Mouse (Mus musculus) CD8-positive naive resting alpha-beta T cell, adult 2 months (primary cell): ENCODE results near the gene Plpp3.

ENCODE experiments used
- DNase-seq, 2 experiments: peaks; one replicate each; pipeline ENCODE4 v3.0.0; 2022; ENCODE audit warnings: low read depth in 2 of 2, low spot score in 2 of 2

The Plpp3 gene

DNA sequence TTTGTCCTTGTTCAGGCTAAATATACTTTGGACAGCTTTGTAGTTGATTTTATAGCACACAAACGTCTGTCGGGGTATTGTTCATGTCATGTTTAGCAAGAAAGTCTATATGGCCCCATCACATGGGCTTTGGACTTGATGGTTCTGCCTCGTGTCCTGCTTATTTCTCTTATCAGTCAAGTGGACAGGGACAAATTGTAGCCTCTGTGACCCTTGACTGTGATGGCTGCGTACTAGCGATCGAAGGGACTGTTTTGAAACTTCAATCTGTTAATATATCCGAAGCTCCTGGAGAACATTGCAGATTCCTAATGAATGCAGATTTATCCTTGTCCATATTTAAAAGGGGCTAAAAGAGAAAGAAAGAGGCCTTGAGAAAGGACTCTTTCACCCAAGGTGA, 30.7 kb downstream of the Plpp3 start:
- DNase-seq, result no peak

DNA sequence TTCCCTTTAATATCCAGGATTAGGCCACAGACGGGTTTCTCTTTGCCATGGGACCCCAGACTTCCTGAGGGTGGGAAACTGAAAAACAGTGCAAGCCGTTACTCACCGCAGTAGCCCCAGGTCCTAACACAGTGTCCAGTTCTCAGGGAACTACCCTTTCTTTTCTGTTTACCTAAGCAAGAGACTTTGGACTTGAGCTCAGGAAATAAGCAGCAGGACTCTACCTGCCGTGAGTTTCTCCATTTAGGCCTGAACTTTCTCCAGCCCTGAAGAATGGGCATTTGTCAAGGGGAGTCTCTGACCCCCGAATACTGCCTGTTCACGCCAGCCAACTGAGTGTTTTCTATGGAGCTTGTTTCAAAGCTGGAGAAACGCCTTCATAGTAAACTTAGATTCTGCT, 31.7 kb downstream of the Plpp3 start:
- DNase-seq, result no peak

DNA sequence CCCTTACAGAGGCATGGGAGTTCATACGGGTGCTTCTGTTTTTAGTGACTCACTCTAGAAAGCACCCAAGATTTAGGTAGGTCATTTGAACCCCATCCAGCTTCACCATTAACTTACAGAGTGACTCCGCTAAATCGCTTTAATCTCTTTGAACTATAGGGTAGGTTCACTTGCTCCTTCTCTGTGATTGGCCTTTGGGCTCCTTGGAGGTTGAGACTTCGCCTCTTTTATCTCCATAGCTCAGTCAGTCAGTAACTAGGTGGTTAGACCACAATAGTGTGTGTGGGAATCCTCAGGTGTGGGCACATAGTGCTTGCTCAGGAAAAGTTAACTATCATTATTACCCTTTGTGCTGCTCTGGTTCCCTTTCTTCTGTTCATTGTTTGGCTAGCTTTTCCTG, 33.7 kb downstream of the Plpp3 start:
- no peak for DNase-seq

DNA sequence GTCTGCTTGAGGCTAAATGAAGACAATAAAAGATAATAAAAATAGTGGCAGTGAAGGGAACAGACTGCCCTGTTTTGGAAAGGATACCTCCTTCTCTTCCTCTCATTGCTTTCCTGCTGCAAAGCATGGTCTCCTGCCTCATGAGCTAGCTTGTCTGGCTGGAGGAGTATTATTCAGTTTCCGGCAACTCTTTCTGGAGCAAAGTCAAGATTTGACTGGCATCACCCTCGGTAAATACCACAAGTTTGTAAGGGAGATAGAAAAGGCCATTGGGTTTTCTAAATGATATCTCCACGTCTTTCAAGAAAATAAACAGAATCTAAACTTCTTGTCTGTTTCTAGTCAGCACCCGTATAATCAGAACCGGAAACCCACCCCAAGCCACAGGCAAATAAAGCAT, 34.4 kb downstream of the Plpp3 start:
- DNase-seq, result no peak

DNA sequence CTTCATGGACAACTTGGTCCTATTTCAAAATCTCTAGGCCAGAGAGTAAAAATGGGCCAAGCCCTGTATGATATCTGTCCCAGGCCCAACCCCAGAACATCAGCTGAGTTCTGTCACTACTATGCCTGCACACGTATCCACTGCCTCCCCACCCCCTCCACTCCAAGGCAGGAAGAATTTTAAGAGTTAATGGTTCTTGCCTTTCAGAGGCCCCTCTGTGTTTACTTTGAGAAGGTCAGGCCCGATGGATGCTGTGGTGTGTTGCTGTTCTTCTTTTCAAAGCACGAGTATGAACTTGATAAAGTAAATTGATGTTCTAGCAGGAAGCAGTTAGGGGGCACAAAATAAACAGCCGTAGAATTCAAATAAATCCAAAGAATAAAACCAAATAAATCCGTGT, 35.5 kb downstream of the Plpp3 start:
- no peak for DNase-seq

DNA sequence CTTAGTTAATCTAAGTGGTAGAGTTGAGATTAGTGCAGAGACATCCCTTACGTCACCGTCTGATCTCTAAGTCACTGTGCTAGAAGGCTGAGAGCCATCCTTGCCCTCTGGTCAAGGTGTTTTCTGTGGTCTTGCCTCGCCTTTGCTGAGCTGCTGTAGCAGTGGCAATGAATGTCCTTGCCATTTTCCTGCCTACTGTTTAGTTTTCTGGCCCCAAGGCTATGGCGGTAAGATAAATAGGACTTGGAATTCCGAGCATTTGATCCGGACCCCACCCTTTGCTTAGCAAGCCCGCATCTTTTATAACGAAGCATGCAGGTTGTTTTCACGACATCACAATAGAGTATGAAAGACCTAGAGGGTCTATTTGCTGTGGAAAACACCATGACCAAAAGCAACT, 38.1 kb downstream of the Plpp3 start:
- DNase-seq, result no peak

DNA sequence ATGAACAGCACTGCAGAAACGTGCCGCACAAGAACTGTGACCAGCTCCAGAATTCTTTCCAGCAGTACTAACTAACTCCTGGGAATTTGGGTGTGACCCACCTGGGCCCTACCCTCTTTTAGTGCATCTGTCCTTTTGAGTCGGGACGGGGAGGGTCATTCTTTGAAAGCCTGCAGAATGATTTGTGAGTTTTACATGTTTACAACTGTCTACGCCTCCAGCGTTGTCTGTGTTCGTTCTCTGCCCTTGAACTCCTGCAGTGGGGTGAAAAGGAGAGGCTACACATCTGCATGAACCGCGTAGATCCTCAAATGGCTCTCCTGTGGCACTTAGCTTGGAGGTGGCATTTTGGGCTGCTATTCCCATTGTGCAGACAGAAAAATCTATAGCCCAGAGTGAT, 39.0 kb downstream of the Plpp3 start:
- no peak for DNase-seq

DNA sequence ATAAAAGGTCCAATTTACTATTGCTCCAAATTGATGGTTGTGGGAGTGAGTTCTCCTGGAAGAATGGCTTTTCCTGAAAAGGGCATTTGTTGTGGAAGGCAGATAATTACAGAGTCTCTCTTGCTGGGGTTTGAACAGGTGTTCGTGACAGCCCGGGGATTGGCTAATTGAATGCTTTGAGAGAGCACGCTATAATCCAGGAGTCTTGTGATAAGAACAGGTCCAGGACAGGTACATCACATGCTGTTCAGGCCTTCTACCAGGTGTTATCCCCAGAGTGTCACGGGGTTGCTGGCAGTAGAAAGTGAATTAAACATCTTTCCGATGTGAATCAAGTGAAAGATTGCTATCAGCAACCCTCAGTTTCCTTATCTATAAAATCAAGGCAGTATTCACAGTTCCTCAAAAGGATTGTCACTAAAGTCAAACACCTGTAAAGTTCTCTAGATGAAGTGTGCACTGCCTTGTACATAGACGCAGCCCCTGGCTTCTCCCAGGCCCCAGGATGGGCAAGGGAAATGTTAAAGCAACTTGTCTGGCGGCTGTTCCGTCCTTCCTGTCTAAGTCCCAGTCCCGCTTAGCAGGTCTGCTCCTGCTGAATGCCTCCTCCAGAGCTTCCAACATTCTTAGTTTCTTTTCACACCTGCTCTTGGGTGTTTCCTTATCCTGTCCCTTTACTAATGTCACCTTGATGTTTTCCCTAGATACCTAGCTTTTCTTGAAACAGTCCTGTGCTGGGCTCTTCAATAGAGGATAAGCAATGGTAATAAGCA, 40.0 kb downstream of the Plpp3 start:
- DNase-seq, result no peak

DNA sequence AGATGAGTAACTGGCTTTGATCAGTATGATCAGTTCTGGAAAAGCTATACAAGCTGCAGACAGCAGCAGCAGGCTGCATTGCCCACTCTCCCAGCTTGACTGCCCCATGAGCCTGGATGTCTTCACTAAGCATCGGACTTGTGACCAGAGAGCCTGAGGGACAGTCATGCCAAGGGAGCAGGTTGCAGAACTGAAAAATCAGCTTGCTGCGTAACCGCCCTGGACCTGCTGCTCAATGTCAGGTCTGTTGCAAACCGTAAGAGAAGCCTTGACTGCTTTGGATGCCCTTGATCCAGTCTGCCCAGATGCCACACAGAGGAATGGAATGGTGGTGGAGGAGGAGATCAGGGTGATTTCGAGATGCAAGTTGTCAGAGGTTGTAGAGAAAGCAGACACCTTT, 41.5 kb downstream of the Plpp3 start:
- no peak for DNase-seq

DNA sequence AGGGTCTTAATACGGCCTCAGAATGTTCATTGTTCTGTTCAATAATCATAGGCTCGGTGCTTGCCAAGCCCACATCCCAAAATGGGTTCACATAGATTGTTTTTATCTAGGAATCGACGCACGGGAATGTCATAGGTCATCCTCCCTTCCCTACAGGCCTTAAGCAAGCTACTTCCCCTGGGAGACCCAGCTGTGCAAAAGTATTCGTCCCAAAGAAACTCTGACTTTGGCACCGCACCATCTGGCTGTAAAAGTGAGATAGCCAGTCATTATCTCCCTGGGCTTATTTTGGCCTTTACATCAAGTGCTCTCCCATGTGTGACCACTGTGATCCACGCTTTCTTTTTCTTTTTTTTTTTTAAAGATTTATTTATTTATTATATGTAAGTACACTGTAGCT, 42.2 kb downstream of the Plpp3 start:
- DNase-seq, result no peak

DNA sequence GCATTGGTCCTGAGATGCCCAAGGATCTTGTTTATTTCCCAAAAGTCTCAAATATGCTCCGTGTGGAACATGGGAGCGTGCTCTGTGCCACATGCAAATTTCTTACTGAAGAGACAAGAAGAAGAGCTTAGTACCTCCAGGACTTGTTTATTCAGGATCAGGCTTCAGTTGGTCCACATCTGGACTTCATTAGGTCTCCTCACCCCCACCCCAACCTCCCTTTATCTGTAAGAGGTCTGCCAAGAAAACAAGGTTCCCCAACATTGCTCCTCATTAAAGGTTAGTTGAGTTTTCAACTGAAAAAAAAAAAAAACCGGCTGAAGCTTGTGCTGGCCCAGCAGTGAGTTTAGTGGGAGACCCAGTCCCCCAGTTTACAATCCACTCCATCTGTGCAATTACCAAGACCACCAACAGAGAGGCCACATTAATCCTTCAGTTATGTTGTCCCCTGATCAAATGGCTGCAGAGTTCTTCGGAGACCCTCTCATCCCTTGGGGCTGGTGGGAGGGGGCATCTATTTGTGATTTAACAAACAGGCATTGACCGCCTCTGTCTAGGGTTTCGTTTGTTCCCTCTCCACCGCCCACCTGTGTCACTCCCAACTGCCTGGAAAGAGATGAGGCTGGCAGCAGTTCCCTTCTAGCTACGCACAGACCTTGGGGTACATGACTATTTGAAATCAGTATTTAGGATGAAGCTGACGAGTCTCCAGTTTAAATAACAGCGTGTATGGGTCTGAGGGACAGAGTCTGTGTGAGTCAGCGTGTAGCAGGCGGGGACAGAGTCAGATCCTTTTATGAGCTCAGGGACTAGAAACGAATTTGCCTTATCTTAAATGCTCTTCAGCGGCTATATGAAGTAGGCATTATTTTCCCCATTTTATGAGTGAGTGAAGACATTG, 43.7 kb downstream of the Plpp3 start:
- no peak for DNase-seq

DNA sequence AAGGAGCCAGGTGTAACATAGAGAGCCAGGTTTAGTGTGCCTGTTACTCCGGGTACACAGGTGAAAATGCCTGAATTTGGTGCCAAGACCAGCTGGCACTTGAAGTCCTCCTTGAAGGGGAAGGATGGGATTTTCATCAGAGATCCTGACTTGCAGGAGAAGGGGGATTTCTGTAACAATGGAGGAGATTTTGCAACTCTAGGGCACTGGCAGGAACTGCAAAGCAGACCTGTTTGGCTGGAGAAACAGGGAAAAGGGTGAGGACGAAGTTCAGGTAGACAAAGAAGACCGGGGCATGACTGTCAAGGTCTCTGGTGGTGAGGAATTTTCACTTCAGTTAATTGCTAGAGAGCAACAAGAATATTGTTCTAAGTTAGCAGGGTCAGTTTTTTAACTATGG, 45.3 kb downstream of the Plpp3 start:
- no peak for DNase-seq

DNA sequence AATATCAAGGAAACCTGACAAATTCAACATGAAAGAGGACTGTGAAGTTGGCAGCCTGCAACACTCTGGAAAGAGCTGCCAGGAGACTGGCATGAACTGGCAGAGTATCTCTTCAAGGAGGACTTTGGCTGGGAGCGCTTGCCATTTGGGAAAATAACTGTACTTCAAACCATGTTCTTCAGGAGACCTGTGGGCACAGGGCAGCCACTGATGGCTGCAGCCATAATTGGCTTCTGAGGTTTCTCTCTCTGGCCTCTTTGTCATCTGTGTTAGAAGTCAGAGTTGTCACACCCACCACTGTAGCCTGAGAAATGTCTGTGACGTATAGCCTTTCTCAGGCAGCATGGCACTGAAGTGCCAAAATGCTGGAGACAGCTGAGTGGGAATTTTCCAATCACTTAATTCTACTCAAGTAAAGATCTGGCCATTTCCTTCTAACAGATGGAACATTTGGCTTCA, 46.2 kb downstream of the Plpp3 start:
- no peak for DNase-seq

DNA sequence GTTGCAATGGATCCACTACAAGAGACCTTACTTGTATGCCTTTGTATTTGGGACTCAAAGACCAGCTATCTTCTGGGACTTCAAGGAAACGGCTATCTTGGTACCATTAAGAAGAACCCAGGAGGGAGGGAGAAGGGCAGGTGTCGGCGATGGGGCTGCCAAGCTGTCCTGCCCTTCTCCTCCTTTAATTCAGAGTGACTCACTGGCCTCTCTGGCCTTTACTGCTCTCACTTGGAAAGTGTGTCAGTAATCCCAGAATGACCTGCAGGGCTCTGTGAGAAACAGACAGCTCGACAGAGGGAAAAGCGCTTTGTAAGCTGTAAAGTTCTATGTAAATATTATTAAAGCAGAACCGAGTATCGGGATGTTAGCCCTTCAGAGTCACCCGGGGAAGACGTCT, 46.9 kb downstream of the Plpp3 start:
- no peak for DNase-seq

DNA sequence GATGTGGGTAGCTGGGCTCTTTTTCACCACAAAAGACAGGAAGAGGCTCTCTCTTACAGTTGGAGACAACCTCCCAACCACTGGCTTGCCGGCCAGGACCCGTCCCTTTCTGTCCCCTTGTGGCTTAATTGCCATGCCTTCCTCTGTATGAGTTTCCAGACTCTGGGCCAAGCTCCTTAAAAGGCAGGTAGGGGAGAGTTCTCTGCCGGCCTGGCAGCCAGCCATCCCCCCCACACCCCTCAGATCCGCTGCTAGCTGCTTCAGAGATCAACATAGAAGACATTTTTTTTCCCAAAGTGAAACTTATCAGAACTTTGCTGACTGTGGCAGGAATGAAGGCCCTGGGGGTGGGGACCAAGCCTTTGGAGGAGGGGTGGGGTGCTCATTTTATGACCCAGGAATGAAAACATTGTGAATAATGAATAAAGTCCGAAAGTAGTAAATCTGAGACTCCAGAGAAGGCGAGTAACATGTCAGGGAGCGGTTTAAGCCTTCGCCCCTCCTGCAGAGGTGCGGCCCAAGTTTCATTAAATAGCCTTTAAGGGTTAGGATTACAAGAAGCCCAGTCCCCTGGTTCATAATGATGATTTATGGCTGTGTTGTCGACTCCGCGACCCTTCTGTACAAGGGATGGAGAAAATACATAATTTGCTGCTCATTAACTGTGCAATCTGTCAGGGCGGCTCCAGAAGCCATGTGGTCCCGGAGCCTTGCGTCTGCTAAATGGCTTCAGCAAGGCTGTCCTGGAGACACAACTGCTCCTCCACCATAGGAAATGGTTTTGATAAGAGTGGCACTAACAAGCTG, 48.1 kb downstream of the Plpp3 start:
- DNase-seq, result no peak

DNA sequence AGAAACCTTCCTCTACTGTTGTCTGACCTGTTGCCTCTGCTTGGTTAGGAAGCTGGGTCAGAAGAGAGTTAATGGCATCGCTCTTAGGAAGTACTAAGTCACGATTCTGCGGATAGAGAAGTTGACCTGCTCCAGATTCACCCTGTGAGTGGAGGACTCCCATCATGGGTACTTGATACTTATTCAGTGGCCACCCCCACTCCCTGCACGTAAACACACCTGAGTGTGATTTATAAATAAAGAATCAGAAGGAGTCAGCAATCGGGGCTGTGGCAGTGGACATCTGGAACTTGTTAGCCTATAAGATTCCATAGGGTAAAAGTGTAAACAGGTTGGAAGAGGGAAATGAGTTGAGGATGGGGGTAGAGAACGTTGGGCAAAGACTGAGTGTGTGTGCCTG, 49.0 kb downstream of the Plpp3 start:
- no peak for DNase-seq

DNA sequence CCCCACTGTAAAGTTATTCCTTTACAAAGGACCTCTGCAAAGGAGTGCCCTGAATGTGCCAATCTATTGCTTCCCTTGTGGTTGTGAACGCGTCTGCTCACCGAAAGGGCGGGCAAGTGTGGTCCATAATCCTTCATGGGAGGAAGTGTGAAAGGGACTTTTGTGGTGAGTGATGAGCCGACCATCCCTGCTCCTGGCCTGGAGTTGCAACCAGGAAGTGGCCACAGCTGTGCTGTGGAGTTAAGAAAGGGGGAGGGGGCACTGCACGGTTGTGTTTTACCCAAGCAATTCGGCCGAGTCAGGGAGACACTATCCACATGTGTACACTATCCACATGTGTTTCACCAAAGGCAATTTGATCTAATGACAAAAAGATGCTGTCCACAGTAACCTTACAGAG, 49.8 kb downstream of the Plpp3 start:
- no peak for DNase-seq

DNA sequence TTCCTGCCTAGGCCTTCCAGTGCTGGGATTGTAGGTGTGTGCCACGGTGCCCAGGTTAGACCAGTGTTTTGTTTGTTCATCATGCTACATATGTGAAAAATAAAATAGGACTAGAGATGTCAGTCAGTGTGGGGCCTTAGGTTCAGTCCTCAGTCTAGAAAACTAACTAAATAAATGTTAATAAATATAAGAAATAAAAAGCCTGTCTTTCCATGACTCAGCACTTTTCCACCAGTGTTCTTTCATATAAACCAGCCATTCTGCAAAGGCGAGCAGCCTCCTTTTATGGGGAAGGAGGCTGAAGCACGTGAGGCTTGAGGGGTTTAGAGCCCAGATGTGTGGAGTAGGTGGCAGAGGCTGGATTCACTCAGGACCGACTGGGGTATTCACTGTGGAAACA, 50.5 kb downstream of the Plpp3 start:
- no peak for DNase-seq

DNA sequence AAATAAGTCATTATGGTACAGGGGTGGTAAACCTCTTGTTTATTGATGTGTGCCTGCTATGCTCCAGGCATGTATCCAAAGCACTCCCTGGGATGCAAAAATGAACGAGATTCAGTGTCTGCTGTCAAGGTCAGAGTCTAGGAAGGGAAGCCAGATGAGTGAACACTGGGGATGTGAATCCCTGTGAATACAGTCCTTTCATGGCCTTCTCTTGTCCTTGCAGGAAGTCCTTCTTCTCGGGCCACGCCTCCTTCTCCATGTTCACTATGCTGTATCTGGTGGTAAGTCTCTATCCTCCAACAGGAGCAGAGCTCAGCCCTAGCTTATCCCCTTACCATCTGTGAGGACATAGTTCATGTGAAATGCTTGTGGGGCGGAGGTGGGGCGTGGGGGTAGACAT, 51.8 kb downstream of the Plpp3 start:
- no peak for DNase-seq

DNA sequence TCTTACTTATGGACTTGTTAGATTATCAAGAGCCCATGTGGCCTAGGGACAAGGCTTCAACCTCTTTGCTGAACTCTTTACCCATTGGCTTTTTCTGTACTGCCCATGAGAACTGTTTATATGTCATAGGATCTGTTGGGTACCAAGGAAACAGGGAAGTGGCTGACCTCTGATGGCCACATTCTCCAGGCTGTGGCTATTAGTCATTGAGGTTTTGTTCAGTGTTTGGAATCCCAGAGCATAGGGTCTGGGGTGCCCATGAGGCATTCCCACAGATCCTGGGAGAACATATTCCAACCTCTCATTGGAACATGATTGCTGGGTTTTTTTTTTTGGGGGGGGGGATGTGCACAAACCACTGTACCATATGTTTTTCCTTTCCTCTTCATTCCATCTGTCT, 56.2 kb downstream of the Plpp3 start:
- no peak for DNase-seq

DNA sequence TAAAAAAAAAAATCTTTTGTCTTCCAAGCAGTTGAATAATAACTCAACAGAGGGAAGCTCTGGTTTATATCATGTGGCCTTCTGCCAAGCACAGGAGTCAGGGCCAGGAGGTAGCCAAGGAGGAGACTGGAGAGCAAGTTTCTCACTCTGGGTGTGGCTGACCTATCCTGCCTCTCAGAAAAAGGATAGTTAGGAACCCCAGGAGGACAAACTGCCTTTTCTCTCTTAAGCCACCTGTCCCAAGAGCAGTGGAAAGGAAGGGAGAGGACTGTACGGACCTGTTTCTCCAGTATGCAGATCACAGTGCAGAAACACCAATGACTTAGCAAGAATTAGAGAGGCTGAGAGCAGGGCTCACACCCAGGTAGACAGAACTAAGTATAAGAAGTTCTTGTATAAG, 57.3 kb downstream of the Plpp3 start:
- no peak for DNase-seq
